Mouse (Mus musculus): ENCODE measurements around the gene H2-Eb1.
A peak's percentile ranks its signal among the peaks of the same experiment; 100 is the strongest.

Gene H2-Eb1

GRCm38 (mm10) chr17:34305380-34306030 lies at the start of gene H2-Eb1:
H2-Eb1 (plus strand) TSS chr17:34305867.
- peak; percentile 98 for DNase-seq

DNA sequence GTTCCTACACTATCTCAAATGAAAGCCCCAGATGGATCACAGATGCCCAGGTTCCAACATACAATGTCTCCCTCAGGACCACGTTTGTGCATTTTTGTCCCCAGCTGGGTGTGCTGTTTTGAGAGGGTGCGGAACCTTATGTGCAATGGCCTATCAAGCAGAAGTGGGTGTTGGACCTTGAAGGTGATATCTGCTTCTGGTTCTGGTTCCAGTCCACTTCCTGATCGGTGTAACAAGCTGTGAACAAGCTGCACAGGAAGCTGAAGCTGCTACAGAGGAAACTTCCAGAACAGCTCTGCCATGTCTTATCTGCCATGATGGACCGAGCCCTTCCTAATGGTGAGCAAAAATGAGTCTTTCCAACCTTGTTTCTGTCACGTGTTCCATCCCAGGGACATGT lies 49.2 kb upstream of the H2-Eb1 start:
- DNase-seq, result peak; percentile 63

- peak; percentile 98 for DNase-seq
Measured at GRCm38 (mm10) chr17:34257594-34258375, 47.9 kb upstream of the H2-Eb1 start, which contains the start of gene H2-Ab1. H2-Ab1 (plus strand) TSS chr17:34257689.

DNA sequence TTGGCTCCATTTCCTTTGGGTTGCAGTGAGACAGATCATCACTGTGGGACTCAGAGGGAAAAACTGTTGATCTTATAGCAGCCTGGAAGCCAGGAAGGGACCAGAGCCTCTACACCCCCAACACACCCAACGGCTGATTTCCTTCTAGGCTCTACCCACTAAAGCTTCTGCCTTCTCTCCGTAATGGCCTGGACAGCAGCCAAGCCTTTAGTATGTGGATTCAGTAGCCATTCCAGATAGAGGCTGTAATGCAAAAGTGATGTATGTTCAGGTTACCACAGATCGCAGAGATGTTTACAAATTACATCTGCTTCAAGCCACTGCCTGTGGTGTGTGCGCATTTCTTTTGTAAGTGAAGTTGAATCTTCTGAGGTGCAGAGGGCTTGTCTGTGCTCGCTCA lies 45.1 kb upstream of the H2-Eb1 start:
- DNase-seq, result peak; percentile 64

DNA sequence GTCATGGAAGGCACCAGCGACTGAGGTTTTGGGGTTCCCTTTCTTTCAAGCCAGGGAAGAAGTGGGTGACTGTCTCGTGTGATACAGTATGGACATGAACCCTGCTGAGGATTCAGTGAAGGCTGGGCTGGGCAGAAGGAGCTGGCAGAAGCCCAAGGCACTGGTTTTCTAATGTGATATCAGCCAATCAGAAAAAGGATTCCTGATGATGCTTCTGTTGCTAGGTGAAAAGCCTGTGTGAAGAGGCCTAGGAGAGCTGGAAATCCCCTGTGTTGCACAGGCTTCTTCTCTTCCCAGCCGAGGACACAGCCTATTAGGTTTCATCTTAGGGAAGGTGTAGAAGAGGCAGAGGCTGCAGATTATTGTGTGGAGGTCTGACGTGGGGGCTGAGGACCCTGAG lies 44.2 kb upstream of the H2-Eb1 start:
- peak; percentile 97 for DNase-seq

- peak; percentile 98 for DNase-seq
Measured at GRCm38 (mm10) chr17:34263068-34263467, 42.6 kb upstream of the H2-Eb1 start.

DNA sequence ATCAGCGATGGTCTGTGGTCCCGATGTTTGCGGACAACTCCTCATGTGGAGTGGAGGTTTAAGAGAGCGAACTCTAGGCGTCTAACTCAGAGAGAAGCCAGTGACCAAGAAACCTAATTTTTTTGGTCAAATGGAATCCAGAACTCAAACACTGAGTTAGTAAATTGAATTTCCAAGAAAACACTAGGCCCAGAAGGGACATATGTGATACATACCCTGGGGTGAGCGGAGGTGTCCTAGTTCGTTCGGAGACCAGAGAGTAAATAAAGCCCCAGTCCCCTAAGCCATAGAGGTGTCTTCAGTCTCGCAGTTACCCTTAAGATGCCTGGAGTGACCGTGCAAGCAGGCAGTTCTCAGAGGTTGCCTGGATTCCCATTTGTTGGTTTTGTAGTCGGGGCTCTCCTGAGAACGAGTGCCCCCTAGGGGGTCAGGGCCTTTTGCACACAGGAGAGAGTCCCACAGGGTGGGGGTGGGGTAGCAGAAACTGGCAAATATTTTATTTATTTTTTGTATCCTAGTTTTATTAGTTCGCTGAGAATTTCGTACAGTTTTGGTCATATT lies 41.8 kb upstream of the H2-Eb1 start:
- DNase-seq, result peak; percentile 82

DNA sequence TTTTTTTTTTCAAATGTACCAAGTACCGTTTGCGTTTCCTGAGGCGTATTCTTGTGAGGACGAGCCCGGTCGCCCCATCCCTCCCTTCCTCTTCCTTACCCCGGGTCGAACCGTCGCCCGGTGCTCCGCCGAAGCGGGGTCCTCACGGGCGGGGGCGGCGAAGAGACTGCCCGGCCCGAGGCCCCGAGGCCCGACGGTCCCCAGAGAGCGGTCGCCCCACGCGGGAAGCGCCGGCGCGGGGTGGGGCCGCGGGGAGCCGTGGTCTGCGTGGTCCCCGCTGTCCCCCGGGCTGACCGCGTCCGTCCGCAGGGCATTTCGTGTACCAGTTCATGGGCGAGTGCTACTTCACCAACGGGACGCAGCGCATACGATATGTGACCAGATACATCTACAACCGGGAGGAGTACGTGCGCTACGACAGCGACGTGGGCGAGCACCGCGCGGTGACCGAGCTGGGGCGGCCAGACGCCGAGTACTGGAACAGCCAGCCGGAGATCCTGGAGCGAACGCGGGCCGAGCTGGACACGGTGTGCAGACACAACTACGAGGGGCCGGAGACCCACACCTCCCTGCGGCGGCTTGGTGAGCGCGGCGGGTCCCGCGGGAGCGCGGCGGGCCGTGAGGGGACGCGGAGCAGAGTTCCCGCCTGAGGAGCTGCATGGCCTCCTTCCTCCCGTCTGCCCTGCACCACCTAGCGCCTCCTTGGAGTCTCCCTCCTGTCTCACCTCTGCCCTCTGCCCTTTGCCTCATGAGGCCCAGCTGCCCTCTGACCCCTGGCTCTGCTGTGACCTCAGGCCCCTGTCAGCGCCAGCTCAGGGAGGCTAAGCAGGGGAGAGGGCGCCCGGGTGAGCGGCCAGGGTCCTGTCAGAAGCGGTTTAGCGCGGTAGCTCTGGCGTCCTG lies 41.0 kb upstream of the H2-Eb1 start:
- peak; percentile 89 for DNase-seq

GRCm38 (mm10) chr17:34268262-34268661 lies 37.4 kb upstream of the H2-Eb1 start:
- DNase-seq, result peak; percentile 71

DNA sequence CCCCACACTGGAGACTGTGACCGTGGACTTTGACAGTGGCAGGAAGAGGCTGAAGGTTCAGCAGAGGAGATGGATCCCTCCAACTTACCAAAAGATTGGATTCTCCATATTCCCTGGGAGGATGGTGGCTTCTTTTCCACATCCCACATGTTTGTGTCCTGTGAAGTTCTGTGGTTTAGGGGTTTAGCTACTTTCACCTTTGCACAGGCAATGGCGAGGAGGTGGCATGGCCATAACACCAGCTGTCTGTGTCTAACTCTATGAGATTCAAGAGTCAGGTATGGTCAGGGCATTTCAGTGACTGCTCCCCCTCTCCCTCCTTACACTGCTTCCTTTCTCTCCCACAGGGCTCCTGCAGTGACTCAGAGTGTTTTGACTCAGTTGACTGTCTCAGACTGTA lies 36.9 kb upstream of the H2-Eb1 start:
- DNase-seq, result peak; percentile 29

- DNase-seq, result peak; percentile 16
Measured at GRCm38 (mm10) chr17:34269817-34270216, 35.9 kb upstream of the H2-Eb1 start.

DNA sequence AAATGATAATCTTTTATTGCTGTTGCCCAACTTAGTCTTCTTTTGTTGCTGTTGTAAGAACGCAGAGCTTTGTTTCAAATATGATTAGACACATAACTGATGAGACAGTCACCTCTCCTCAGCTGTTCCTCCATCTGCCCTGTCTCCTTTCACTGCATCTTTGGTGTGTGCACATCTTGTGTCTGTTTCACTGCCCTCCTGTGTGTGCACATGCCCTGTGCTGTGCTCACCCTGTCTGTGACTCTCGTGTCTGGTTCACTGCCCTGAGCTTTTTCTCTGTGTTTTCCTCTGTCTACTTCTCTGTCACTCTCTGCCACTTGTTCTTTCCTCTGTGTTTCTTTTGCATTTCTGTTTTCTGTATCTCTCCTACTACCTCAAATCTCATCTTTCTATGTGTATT lies 35.4 kb upstream of the H2-Eb1 start:
- DNase-seq, result no peak

- peak; percentile 62 for DNase-seq
Measured at GRCm38 (mm10) chr17:34270940-34271339, 34.7 kb upstream of the H2-Eb1 start.

DNA sequence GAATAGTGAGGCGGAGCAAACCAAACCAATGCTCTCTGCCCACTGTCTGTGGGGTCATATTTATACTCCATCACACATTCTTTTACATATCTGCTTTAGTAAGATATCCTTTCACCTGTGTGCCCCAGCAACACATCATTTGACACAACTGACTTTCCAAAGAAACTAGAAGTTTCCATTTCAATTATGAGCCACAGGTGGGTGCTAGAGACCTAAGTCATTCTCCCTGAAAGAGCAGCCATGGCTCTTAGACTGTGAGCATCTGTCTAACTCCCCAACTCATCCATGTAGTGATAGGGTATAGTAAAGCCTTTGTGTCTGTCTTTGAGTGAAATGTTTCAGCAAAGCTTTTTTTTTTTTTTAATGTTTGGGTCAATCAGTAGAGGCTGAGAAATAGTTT lies 33.6 kb upstream of the H2-Eb1 start:
- DNase-seq, result peak; percentile 9

GRCm38 (mm10) chr17:34280499-34281038 lies 25.1 kb upstream of the H2-Eb1 start:
- DNase-seq, result peak; percentile 30

GRCm38 (mm10) chr17:34281836-34282235 lies 23.8 kb upstream of the H2-Eb1 start:
- peak; percentile 34 for DNase-seq

- peak; percentile 79 for DNase-seq
Measured at GRCm38 (mm10) chr17:34285371-34285770, 20.3 kb upstream of the H2-Eb1 start.

GRCm38 (mm10) chr17:34285848-34286247 lies 19.8 kb upstream of the H2-Eb1 start:
- DNase-seq, result peak; percentile 84

DNA sequence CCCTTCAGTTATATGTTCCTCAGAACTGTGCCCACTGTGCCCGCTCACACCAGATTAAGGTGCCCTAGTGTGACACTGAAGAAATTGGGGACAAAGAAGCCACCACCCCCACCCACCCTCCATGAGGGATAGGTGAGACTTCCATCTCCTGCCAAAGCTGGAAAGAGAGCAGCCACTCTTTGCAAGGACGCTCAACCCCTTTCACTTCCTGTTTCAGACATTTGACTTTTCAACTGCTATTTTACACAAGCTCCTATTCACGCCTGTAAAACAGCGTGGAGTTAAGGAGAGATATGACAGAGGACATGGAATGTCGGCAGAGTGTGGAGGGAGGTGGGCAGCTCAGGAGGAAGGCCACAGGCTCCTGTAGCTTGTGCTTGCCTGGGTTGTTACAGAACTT lies 19.2 kb upstream of the H2-Eb1 start:
- peak; percentile 74 for DNase-seq

- peak; percentile 49 for DNase-seq
Measured at GRCm38 (mm10) chr17:34286999-34287398, 18.7 kb upstream of the H2-Eb1 start.

- peak; percentile 99 for DNase-seq
Measured at GRCm38 (mm10) chr17:34287648-34288047, 18.0 kb upstream of the H2-Eb1 start, which contains the start of gene H2-Aa. H2-Aa (minus strand) TSS chr17:34287823.

- DNase-seq, result peak; percentile 65
Measured at GRCm38 (mm10) chr17:34288131-34288530, 17.5 kb upstream of the H2-Eb1 start.

Measured in heart, adult 11 months (tissue).